Mouse (Mus musculus) cerebellum, postnatal 4 days (tissue): ENCODE data around the gene Clip2.
A peak's percentile ranks its signal among the peaks of the same experiment; 100 is the strongest.

Experiments used
- DNase-seq, 2 experiments: peaks; one replicate each; pipeline ENCODE4 v3.0.0; 2022; ENCODE audit warnings: low spot score in 2 of 2, mixed read lengths in 1 of 2

Clip2 gene

GRCm38 (mm10) chr5:134565696-134566095 is 13.5 kb upstream of the Clip2 start:
- no peak for DNase-seq

- DNase-seq, result no peak
Measured at GRCm38 (mm10) chr5:134564272-134564671, 12.0 kb upstream of the Clip2 start.

- DNase-seq, result no peak
Measured at GRCm38 (mm10) chr5:134560450-134561171, 8.4 kb upstream of the Clip2 start.

GRCm38 (mm10) chr5:134560071-134560449 is 7.8 kb upstream of the Clip2 start, which contains the start of gene Syna:
Gene Syna (minus strand): TSS chr5:134560171.
- DNase-seq, result no peak

GRCm38 (mm10) chr5:134555463-134556164 is 3.4 kb upstream of the Clip2 start:
- peak in 1 of 2 experiments; percentile 68 for DNase-seq

GRCm38 (mm10) chr5:134553951-134554546 is 1.8 kb upstream of the Clip2 start:
- DNase-seq, result no peak

GRCm38 (mm10) chr5:134551233-134552109 is 763 bp downstream of the Clip2 start:
- peak in 1 of 2 experiments; percentile 75 for DNase-seq

- no peak for DNase-seq
Measured at GRCm38 (mm10) chr5:134550836-134551232, 1.4 kb downstream of the Clip2 start.

- DNase-seq, result no peak
Measured at GRCm38 (mm10) chr5:134549640-134550168, 2.5 kb downstream of the Clip2 start.

- DNase-seq, result no peak
Measured at GRCm38 (mm10) chr5:134548306-134548705, 3.9 kb downstream of the Clip2 start.

- no peak for DNase-seq
Measured at GRCm38 (mm10) chr5:134546790-134547189, 5.4 kb downstream of the Clip2 start.

- DNase-seq, result no peak
Measured at GRCm38 (mm10) chr5:134545242-134545629, 7.0 kb downstream of the Clip2 start.

- DNase-seq, result no peak
Measured at GRCm38 (mm10) chr5:134544516-134545241, 7.6 kb downstream of the Clip2 start.

GRCm38 (mm10) chr5:134541640-134542039 is 10.6 kb downstream of the Clip2 start:
- DNase-seq, result no peak

- no peak for DNase-seq
Measured at GRCm38 (mm10) chr5:134540881-134541280, 11.4 kb downstream of the Clip2 start.

GRCm38 (mm10) chr5:134539891-134540290 is 12.3 kb downstream of the Clip2 start:
- peak in 1 of 2 experiments; percentile 54 for DNase-seq

- no peak for DNase-seq
Measured at GRCm38 (mm10) chr5:134536036-134536435, 16.2 kb downstream of the Clip2 start.

GRCm38 (mm10) chr5:134532417-134532816 is 19.8 kb downstream of the Clip2 start:
- no peak for DNase-seq

- DNase-seq, result peak in 1 of 2 experiments; percentile 47
Measured at GRCm38 (mm10) chr5:134531585-134531984, 20.6 kb downstream of the Clip2 start.

GRCm38 (mm10) chr5:134530830-134531229 is 21.4 kb downstream of the Clip2 start:
- DNase-seq, result peak; percentile 79 to 94

- DNase-seq, result no peak
Measured at GRCm38 (mm10) chr5:134528488-134528887, 23.7 kb downstream of the Clip2 start.
